Mouse (Mus musculus) thymus, adult 2 months (tissue): Measurements from ENCODE around the gene Pgpep1.

Experiments used
- CTCF ChIP-seq: fragments of 200-500 bp; IDR thresholded peaks from 2 replicates; pipeline ENCODE4 v1.5.1; 2012; ENCODE audit warnings: mild to moderate bottlenecking, control low read depth, low read length, moderate library complexity, borderline replicate concordance; ENCODE audit not compliant: control insufficient read depth, poor library complexity, insufficient read depth; ENCODE audit errors: extremely low read depth
- POLR2A ChIP-seq: fragments of 200-500 bp; IDR thresholded peaks from 2 replicates; pipeline ENCODE4 v1.6.1; 2012; ENCODE audit warnings: mild to moderate bottlenecking, low read length, control low read depth, moderate library complexity; ENCODE audit not compliant: control insufficient read depth, poor library complexity, insufficient read depth; ENCODE audit errors: extremely low read depth

- TF ChIP-seq POLR2A (no peak), CTCF (no peak)
These were observed 21.4 kb downstream of the Pgpep1 start for GRCm38 (mm10) chr8:70638752-70639151.
